Mouse (Mus musculus) lung, postnatal 25 days (tissue): Measurements from ENCODE around the gene Gtf3c4.

ENCODE experiments used
- DNase-seq: peaks from one replicate; pipeline ENCODE4 v3.0.0; 2022; ENCODE audit warnings: low spot score

Gtf3c4 gene

DNA sequence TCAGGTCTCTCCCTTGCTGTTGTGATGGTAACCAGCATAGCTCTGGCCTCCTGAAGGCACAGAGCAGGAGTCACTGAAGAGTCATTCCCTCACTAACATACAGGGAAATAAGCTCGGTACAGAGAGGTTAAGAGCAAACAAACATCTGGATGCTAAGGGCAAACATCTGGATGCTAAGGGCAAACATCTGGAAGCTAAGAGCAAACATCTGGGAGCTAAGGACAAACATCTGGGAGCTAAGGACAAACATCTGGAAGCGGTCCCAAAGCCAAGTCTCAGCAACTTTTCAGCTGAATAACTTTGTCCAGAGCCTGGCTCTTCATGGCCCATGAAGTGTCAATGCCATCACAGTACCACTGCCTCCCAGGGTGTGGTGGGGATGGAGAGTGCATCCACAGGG lies 40.6 kb downstream of the Gtf3c4 start:
- no peak for DNase-seq

DNA sequence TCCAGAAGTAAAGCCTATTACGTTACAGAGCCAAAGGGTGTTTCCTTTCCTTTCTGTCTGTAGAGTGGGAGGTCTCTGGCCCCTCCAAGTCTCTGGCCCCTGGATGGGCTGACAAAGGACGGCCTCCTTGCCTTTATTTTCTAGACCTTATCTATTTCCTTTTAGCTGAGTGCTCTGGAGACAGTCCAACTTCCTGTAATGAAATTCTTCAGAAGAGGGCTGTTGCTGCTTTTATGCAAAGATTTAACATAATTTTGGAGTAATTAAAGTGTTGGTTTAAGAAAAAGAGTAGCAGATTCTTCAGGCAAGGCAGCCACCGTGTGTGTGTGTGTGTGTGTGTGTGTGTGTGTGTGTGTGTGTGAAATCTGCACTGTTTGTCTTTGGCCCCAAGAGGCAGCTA lies 41.8 kb downstream of the Gtf3c4 start:
- no peak for DNase-seq

DNA sequence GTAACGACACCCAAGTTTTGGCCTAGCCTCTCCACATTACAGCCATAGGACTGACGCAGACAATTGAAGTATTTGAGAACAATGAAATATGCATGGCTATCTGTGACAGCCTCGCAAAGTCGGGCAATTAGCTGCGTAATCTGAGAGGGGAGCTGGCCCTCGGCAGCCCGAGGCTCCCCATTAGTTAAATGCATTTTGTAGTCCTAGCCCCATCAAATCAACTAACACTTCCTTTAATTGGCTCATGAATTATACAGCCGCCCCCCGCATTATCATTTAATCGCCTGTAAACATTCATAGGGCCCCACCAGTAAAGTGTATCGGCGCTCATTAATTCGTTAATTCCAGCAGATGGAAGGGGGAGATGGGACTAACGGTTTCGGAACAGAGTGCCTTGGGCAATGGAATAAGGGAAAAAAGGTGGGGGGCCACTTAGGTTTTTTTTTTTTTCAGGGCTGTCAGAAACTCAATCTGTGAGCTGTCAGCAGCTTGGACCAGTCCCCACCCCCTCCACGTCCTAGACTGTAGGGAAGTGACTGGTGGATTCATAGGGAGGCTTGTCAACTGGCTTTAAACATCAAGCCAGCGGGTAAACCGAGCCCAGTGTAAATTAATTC lies 42.6 kb downstream of the Gtf3c4 start:
- no peak for DNase-seq

DNA sequence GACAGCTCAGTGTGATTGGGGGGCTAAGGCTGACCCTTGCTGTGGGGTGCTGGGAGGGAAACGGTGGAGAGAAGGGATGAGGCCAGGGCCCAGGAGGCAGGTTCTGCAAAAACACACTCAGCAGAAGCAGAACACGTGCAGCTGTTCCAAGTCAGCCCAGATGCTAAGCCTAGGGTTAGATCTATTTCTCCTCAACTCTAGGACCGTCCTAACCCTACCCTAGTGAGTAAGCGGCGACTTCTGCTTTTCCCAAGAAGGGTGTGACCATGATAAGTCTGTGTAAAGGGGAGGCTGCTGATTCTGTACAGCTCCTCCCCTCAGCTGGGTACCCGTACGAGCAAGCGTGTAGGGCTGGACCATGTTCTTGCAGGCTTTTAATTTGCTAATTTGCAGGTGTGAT lies 43.9 kb downstream of the Gtf3c4 start:
- peak; percentile 30 for DNase-seq

DNA sequence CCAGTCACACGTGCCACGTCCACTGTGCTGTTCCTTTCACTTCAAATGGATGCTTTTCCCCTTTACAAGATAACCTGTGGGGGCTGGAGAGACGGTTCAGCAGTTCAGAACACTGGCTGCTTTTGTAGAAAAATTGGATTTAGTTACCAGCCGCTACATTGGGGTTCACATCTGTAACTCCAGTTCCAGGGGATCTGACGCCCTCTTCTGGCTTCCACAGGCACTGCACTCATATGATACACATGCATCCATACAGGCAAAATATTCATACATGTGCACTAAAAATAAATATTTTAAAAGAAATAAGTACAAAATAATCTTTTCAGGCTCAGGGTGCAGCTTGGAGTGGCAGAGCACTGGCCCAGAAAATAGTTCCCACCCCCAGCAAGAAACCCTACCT lies 45.5 kb downstream of the Gtf3c4 start:
- no peak for DNase-seq

DNA sequence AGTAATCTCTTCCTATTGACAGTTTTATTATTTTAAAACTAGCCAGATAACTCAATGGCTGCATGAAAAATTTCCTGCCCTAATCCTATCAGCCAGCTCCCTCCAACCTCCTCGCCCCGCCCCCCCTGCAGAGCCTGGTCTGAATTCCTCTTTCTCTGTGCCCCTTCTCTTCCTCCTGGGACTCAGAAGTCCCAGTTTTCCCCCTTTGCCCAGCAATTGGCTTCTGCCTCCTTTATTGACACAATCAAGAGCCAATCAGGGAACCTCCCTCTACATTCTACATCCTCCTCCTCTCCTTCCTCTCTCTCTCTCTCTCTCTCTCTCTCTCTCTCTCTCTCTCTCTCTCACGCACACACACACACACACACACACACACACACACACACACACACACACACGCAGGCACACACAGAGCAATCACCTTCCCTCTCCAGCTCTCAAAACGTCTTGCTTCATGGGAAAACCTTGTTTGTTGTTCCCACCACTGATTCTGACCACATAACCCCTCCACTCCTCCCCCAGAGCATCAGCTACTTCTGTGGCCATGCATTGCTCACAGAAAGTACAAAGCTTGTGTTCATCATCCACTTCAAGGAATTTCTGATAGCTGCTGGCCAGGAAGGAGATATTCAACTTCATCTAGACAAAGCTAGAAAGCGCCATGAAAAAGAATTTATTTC lies 47.1 kb downstream of the Gtf3c4 start:
- peak; percentile 31 for DNase-seq

DNA sequence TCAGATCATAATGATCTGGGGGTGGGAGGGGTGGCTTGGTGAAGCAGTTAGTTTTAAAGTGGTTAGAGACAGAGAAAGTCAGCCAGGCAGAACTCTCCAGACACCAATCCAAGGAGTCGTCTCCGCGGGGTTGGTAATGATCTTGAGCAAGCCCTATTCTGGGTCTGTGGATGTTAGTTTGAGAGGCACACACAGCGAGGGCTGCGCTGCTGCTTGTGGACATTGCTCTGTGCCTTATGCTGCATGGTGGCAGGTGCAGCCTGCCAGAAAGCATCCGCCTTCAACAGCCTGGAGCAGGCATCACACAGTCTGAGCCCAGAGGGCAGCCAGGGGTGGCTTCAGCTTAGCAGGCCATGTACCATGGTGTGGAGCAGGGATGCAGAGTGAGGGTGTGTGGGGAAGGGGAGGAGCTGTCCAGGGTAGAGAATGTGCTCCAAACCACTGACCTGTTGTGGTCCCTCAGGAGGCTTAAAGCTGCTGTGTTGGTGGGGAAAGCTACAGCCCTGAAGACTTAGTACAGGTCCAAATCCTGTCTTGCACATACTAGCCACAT lies 53.0 kb downstream of the Gtf3c4 start:
- no peak for DNase-seq

DNA sequence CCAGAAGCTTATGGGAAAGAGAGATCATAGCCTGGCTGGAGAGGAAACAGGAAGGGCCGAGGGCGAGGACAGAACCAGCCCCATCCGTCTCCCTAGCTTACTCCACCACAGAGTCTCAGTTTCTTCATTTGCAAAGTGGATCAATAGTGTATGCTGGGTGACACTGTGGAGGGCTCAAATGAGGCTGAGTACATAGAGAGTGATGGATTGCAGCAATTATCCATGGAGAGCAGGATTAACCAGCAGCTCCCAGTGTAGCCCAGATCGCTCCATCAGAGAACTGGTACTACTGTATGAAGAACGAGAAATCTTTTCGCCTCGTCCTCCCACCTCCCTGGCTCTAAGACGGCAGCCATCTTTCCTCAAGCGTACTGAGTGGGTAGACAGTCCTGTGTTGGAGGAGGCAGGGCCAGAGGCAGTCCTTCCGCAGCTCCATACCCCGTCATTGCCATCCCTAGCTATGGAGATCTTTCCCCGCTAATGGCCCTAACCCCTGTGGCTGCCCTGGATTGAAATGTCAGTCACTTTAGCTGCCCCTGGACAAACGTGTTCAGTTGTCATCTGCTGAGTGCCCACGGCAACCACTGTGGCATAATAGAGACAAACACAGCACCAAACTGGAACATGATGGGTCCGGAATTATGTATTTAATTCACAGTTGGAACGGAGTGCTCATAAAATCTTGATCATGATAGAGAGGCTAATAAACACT lies 53.6 kb downstream of the Gtf3c4 start:
- DNase-seq = no peak

DNA sequence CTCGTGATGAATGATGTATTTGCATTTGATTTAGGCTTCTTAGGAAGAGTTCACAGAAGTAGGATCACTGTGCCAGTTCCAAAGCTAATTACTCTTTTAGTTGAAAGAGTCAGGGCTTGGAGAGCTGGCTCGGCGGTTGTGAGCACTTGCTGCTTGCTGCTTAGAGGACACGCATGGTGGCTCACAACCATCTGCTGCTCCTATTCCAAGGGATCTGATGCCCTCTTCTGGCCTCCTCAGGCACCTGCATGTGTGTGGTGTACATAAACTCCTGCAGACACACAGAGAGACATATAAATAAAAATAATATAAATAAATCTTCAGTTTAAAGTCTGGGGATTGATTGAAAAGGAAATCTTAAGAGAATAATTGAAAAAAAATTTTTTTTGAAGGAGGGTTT lies 58.9 kb downstream of the Gtf3c4 start:
- DNase-seq = no peak

DNA sequence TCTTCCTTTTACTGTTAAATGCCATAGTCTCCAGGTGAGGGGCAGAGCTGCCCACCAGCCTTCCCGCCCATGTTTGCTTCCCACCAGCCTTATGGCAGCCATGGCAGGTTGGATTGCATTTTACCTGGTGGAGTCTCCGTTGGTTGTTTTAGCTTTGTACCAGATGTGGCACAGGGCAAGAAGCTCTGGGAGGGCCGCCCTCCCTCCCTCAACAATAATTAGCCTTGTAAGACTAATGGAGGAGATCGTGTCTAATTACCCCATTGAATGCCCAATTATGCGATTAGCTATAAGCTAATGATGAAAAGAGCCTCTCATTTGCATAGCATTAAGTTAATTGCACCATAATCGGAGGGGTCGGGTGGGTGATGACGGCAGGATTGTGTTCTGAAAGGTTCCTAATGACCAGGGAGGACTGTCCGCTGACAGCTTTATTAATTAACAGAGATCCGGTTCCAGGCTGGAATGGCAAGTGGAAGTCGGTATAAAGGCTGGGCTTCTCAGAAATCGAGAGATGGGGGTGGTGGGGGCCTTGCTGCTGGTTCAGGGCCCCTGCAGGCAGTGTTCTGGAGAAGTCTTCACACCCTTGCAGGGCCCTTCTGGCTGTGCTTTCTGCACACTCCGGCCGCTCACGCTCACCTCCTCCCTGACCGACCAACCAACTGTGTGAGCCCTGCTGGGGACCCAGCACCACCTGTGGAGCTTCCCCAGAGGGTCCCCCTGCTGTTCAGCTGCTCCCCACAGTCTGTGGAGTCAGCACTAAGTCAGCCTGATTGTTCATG lies 60.0 kb downstream of the Gtf3c4 start:
- no peak for DNase-seq

DNA sequence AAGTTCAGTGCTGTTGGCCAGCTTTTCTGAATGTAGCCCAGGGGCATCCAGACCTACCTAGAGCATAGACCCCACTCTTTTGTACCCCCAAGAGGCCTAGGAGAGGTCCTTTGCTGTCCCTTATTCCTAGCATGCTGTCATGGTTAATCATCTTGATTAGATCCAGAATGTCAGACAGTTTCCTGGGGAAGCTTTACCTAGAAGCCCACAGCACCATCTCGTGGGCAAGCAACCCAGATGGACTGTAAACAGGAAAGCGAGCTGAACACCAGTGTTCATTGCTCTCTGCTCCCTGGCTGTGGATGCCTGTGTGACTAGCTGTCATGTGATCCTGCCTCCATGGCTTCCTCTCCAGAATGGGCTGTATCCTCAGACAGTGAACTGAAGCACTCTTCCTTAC lies 63.4 kb downstream of the Gtf3c4 start:
- DNase-seq = no peak

DNA sequence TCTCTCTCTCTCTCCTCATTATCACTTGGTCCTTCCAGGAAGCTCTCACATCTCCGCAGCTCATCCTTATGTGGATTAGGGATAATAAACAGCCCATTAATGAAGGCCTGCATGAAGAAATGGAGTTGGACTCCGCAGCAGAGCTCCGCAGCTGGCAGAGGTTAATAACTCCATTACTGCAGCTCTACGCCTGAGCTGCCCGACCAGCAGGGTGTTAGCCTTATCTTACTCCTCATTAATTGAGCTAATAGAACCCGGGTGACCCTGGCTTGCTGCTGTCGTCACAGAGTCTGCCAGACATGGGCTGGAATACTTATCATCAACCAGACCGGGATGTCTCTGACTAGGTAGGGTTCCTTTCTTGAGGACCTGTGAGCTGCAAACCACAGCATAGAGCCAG lies 66.1 kb downstream of the Gtf3c4 start:
- DNase-seq = no peak
